Comparison of ENCODE assay signal across 9 mouse cellular contexts in genomic region chr16:97610939-97611338, GRCm38 (mm10). TPM values are rescaled to one million over a fixed set of nuclear protein-coding genes. Genes with fewer than 3 reads are reported as not detected.
DNase-seq lines count a peak whose midpoint lies in the region; ATAC-seq lines count a peak whose summit lies in the region.
"Had no signal": no experiment of that assay in that cellular context is flagged by ENCODE, and none has a peak within 500 bp of the region (broad histone marks: within the 10 kb centered on the region; RNA-seq: fewer than 3 reads in every experiment).

Gene Tmprss2 (minus strand): TSS chr16:97611195.

- ATAC-seq in forebrain, embryonic 15.5 days (replicated peaks) = no peak
- peak; percentile 71 for ATAC-seq in kidney, embryonic 14.5 days (ENCODE audit: low FRiP score, low TSS enrichment)
- ATAC-seq in lung, embryonic 15.5 days (ENCODE audit: borderline replicate concordance, extremely low read depth, low FRiP score, low TSS enrichment) = peak; percentile 25
- peak; percentile 82 for ATAC-seq in stomach, embryonic 14.5 days (ENCODE audit: insufficient number of reproducible peaks, insufficient read depth, low FRiP score, low read depth)

- peaks cover 38% of the 10 kb centered on the region for H3K27me3 ChIP-seq in forebrain, embryonic 15.5 days
- peaks cover 27% of the 10 kb centered on the region for H3K27me3 ChIP-seq in kidney, embryonic 14.5 days (ENCODE audit: control insufficient read depth, insufficient read depth, low read length)
- peaks cover 41% of the 10 kb centered on the region for H3K27me3 ChIP-seq in lung, embryonic 15.5 days
- peaks cover 11% of the 10 kb centered on the region; the same call in 1 of the 2 replicates for H3K27me3 ChIP-seq in stomach, embryonic 14.5 days (ENCODE audit: control insufficient read depth, insufficient read depth, low read length)
- H3K27me3 ChIP-seq: CH12.LX had no signal

- H3K4me3 ChIP-seq in forebrain, embryonic 15.5 days = peak within 1 kb of the TSS; percentile 35
- peak within 1 kb of the TSS; percentile 42 for H3K4me3 ChIP-seq in kidney, embryonic 14.5 days (ENCODE audit: low read length)
- peak within 1 kb of the TSS; percentile 45 for H3K4me3 ChIP-seq in lung, embryonic 15.5 days
- H3K4me3 ChIP-seq in stomach, embryonic 14.5 days (ENCODE audit: low read depth, low read length) = peak within 1 kb of the TSS; percentile 43

- WGBS in forebrain, embryonic 15.5 days = under 1% methylated on average over 30 of the region's 30 CpGs
- WGBS in kidney, embryonic 14.5 days = under 1% methylated on average over 30 of the region's 30 CpGs
- WGBS in lung, embryonic 15.5 days = under 1% methylated on average over 30 of the region's 30 CpGs
- under 1% methylated on average over 30 of the region's 30 CpGs for WGBS in stomach, embryonic 14.5 days

- no peaks in the 10 kb centered on the region for H3K9me3 ChIP-seq in forebrain, embryonic 15.5 days
- no peaks in the 10 kb centered on the region for H3K9me3 ChIP-seq in kidney, embryonic 14.5 days (ENCODE audit: control insufficient read depth, low read length)
- H3K9me3 ChIP-seq in lung, embryonic 15.5 days = no peaks in the 10 kb centered on the region
- no peaks in the 10 kb centered on the region for H3K9me3 ChIP-seq in stomach, embryonic 14.5 days (ENCODE audit: control insufficient read depth, low read depth, low read length)

- peak within 1 kb of the TSS; percentile 58 for H3K4me2 ChIP-seq in forebrain, embryonic 15.5 days (replicated peaks)
- H3K4me2 ChIP-seq in kidney, embryonic 14.5 days (replicated peaks; ENCODE audit: low read depth, low read length) = peak within 1 kb of the TSS; percentile 67
- H3K4me2 ChIP-seq in lung, embryonic 15.5 days = peak within 1 kb of the TSS; percentile 69
- H3K4me2 ChIP-seq in stomach, embryonic 14.5 days (replicated peaks; ENCODE audit: low read depth, low read length) = peak within 1 kb of the TSS; percentile 59

- H3K4me1 ChIP-seq in forebrain, embryonic 15.5 days = peaks cover 12% of the 10 kb centered on the region
- 0 out of 2 replicates have a peak, but pooled peaks cover 7% of the 10 kb centered on the region for H3K4me1 ChIP-seq in kidney, embryonic 14.5 days (ENCODE audit: control insufficient read depth, insufficient read depth, low read length)
- H3K4me1 ChIP-seq in lung, embryonic 15.5 days = peaks cover 13% of the 10 kb centered on the region; the same call in 1 of the 2 replicates
- H3K4me1 ChIP-seq in stomach, embryonic 14.5 days (ENCODE audit: control insufficient read depth, insufficient read depth, low read length) = 0 out of 2 replicates have a peak, but pooled peaks cover 6% of the 10 kb centered on the region

- H3K27ac ChIP-seq in forebrain, embryonic 15.5 days (replicated peaks) = no peak within 1 kb of the TSS
- H3K27ac ChIP-seq in kidney, embryonic 14.5 days (ENCODE audit: low read depth, low read length) = no peak within 1 kb of the TSS
- no peak within 1 kb of the TSS; the same call in 1 of the 2 replicates for H3K27ac ChIP-seq in lung, embryonic 15.5 days
- H3K27ac ChIP-seq in stomach, embryonic 14.5 days (ENCODE audit: low read length) = peak within 1 kb of the TSS; percentile 16; the same call in 1 of the 2 replicates

- H3K9ac ChIP-seq in forebrain, embryonic 15.5 days (replicated peaks) = peak within 1 kb of the TSS; percentile 19; the same call in 1 of the 2 replicates
- H3K9ac ChIP-seq in kidney, embryonic 14.5 days (ENCODE audit: low read depth, low read length) = peak within 1 kb of the TSS; percentile 55
- H3K9ac ChIP-seq in lung, embryonic 15.5 days = peak within 1 kb of the TSS; percentile 43
- H3K9ac ChIP-seq in stomach, embryonic 14.5 days (replicated peaks; ENCODE audit: low read depth, low read length) = peak within 1 kb of the TSS; percentile 43

- peak; percentile 7 for DNase-seq in gastrocnemius, adult 18-20 months (ENCODE audit: low spot score)
- DNase-seq in gastrocnemius, postnatal 10 days = no peak
- no peak for DNase-seq in left cerebral cortex, adult 18-20 months (ENCODE audit: low spot score in 2 of 2)
- no peak for DNase-seq in right cerebral cortex, postnatal 10 days (ENCODE audit: low spot score in 2 of 2)

- H3K36me3 ChIP-seq in forebrain, embryonic 15.5 days = no peaks in the 10 kb centered on the region
- no peaks in the 10 kb centered on the region for H3K36me3 ChIP-seq in kidney, embryonic 14.5 days (ENCODE audit: control insufficient read depth, insufficient read depth, low read length)
- H3K36me3 ChIP-seq in lung, embryonic 15.5 days = no peaks in the 10 kb centered on the region
- no peaks in the 10 kb centered on the region for H3K36me3 ChIP-seq in stomach, embryonic 14.5 days (ENCODE audit: control insufficient read depth, insufficient read depth, low read length)

RNA-seq across cellular contexts. Expression of gene Tmprss2, which starts in this region (rescaled TPM):
- total RNA-seq in gastrocnemius, adult 18-20 months (2021) = under 1 TPM in 1 of 2 experiments, not detected in 1; 0.07 TPM
- total RNA-seq in gastrocnemius, postnatal 10 days (2021) = not detected
- polyA plus RNA-seq in forebrain, embryonic 15.5 days (2015; fragmentation: Nextera tagmentation; extraction: Ambion mirVana) = not detected in 2 replicates
- 10.6 and 21.2 TPM in 2 replicates for polyA plus RNA-seq in kidney, embryonic 14.5 days (2014; fragmentation: Nextera tagmentation; extraction: Ambion mirVana)
- polyA plus RNA-seq in lung, embryonic 15.5 days (2015; fragmentation: Nextera tagmentation; extraction: Ambion mirVana) = 9.4 and 9.8 TPM in 2 replicates
- polyA plus RNA-seq in stomach, embryonic 14.5 days (2014; fragmentation: Nextera tagmentation; extraction: Ambion mirVana) = 33.4 and 34.3 TPM in 2 replicates
- total RNA-seq in left cerebral cortex, adult 18-20 months (2021) = not detected
- total RNA-seq: CH12.LX had no signal

Comparison
In these comparisons a context has a peak if more than half of its experiments do, and no peak if none do; other contexts are left out.
1. Peak in DNase-seq in gastrocnemius, adult 18-20 months; RNA of the gene not detected or under 1 TPM.